Mouse (Mus musculus) intestine, embryonic 15.5 days (tissue): Measurements from ENCODE around the gene Psma6. TPM values are rescaled to one million over a fixed set of nuclear protein-coding genes. Genes with fewer than 3 reads are reported as not detected.

Source experiments
- ATAC-seq: fragments of 200-750 bp; cut with Nextera tagmentation; 2 replicates; pipeline ENCODE4 v1.8.0; 2017; ENCODE audit warnings: moderate TSS enrichment, moderate library complexity
- H3K27ac ChIP-seq: fragments of 300-500 bp; sonication (generic); 2 replicates; pipeline ENCODE4 v1.5.1; 2015; ENCODE audit warnings: mild to moderate bottlenecking, inconsistent platforms
- H3K27me3 ChIP-seq: fragments of 300-500 bp; sonication (generic); replicated peaks from 2 replicates; pipeline ENCODE4 v1.6.1; 2015; ENCODE audit warnings: inconsistent platforms
- H3K36me3 ChIP-seq: fragments of 300-500 bp; sonication (generic); 2 replicates; pipeline ENCODE4 v1.6.1; 2015; ENCODE audit warnings: inconsistent platforms
- H3K4me1 ChIP-seq: fragments of 300-500 bp; sonication (generic); replicated peaks from 2 replicates; pipeline ENCODE4 v1.6.1; 2015; ENCODE audit warnings: inconsistent platforms
- H3K4me2 ChIP-seq: fragments of 300-500 bp; sonication (generic); replicated peaks from 2 replicates; pipeline ENCODE4 v1.6.1; 2015; ENCODE audit warnings: mild to moderate bottlenecking, inconsistent platforms
- H3K4me3 ChIP-seq: fragments of 300-500 bp; sonication (generic); replicated peaks from 2 replicates; pipeline ENCODE4 v1.5.1; 2015; ENCODE audit warnings: inconsistent platforms
- H3K9ac ChIP-seq: fragments of 300-500 bp; sonication (generic); 2 replicates; pipeline ENCODE4 v1.6.1; 2015; ENCODE audit warnings: inconsistent platforms
- H3K9me3 ChIP-seq: fragments of 300-500 bp; sonication (generic); 2 replicates; pipeline ENCODE4 v1.6.1; 2016; ENCODE audit warnings: inconsistent platforms
- WGBS: fragments of 180-500 bp; shearing (Covaris S2); methylation state at CpG from one replicate; pipeline ENCODE4 v1.1.7; 2015; 5-methylcytosine and 5-hydroxymethylcytosine counted together
- polyA plus RNA-seq: library from polyadenylated mRNA; unstranded; fragments of >200 nt; fragmentation: Nextera tagmentation; extraction: Ambion mirVana; gene quantifications from 2 replicates; pipeline ENCODE4 v1.2.1, GENCODE M21; 2015

The Psma6 gene
- polyA plus RNA-seq, 1 experiment from 2014 or later, result 421 TPM

- Histone ChIP-seq H3K27ac (no peak overlapping the region), H3K4me2 (no peak overlapping the region), H3K9ac (no peak overlapping the region), H3K4me1 (peaks cover 28% of the 10 kb centered on the region), H3K27me3 (no peaks in the 10 kb centered on the region), H3K4me3 (no peak overlapping the region), H3K9me3 (no peaks in the 10 kb centered on the region), H3K36me3 (no peaks in the 10 kb centered on the region)
- WGBS, result 47% methylated on average over 4 of the region's 4 CpGs
- no peak for ATAC-seq
Observed at GRCm38 (mm10) chr12:55460900-55461299, 76.9 kb downstream of the Psma6 start.

GRCm38 (mm10) chr12:55461767-55462166 is 77.7 kb downstream of the Psma6 start:
- H3K36me3 ChIP-seq, result no peaks in the 10 kb centered on the region
- no peak overlapping the region for H3K4me2 ChIP-seq
- H3K4me3 ChIP-seq, result no peak overlapping the region
- no peaks in the 10 kb centered on the region for H3K27me3 ChIP-seq
- 0 out of 2 replicates have a peak, but pooled peaks have one; percentile 14 for ATAC-seq
- H3K4me1 ChIP-seq, result peaks cover 34% of the 10 kb centered on the region
- 43% methylated on average over 6 of the region's 6 CpGs for WGBS
- no peaks in the 10 kb centered on the region for H3K9me3 ChIP-seq
- H3K9ac ChIP-seq, result no peak overlapping the region
- peak overlapping the region; percentile 48 for H3K27ac ChIP-seq

- Histone ChIP-seq H3K4me1 (peaks cover 34% of the 10 kb centered on the region), H3K9ac (no peak overlapping the region), H3K9me3 (no peaks in the 10 kb centered on the region), H3K4me2 (no peak overlapping the region), H3K27me3 (no peaks in the 10 kb centered on the region), H3K36me3 (no peaks in the 10 kb centered on the region), H3K4me3 (no peak overlapping the region), H3K27ac (peak overlapping the region; percentile 32; the same call in 1 of the 2 replicates)
- WGBS, result 45% methylated on average over 6 of the region's 6 CpGs
- ATAC-seq, result no peak
Observed at GRCm38 (mm10) chr12:55462456-55462855, 78.4 kb downstream of the Psma6 start.

GRCm38 (mm10) chr12:55463087-55463486 is 79.1 kb downstream of the Psma6 start:
- Histone ChIP-seq H3K4me1 (peaks cover 34% of the 10 kb centered on the region), H3K27ac (no peak overlapping the region)

GRCm38 (mm10) chr12:55463992-55464845 is 80.2 kb downstream of the Psma6 start:
- Histone ChIP-seq H3K27ac (peak overlapping the region; percentile 48), H3K36me3 (no peaks in the 10 kb centered on the region), H3K9me3 (no peaks in the 10 kb centered on the region), H3K4me2 (peak overlapping the region; percentile 41), H3K4me1 (peaks cover 34% of the 10 kb centered on the region), H3K9ac (no peak overlapping the region), H3K4me3 (no peak overlapping the region), H3K27me3 (no peaks in the 10 kb centered on the region)
- WGBS, result 23% methylated on average over 16 of the region's 16 CpGs
- peak; percentile 39; the same call in 1 of the 2 replicates for ATAC-seq

More at GRCm38 (mm10) chr12:55463087-55463486, 79.1 kb downstream of the Psma6 start:
- Histone ChIP-seq H3K4me3 (no peak overlapping the region), H3K36me3 (no peaks in the 10 kb centered on the region), H3K27me3 (no peaks in the 10 kb centered on the region), H3K9ac (no peak overlapping the region), H3K9me3 (no peaks in the 10 kb centered on the region), H3K4me2 (no peak overlapping the region)
- ATAC-seq, result no peak
- 81% methylated on average over 5 of the region's 5 CpGs for WGBS

- no peaks in the 10 kb centered on the region for H3K36me3 ChIP-seq
- no peaks in the 10 kb centered on the region for H3K9me3 ChIP-seq
- H3K27me3 ChIP-seq, result no peaks in the 10 kb centered on the region
- no peak overlapping the region for H3K4me3 ChIP-seq
- H3K4me2 ChIP-seq, result peak overlapping the region; percentile 41
- peaks cover 31% of the 10 kb centered on the region for H3K4me1 ChIP-seq
- peak; percentile 32; the same call in 1 of the 2 replicates for ATAC-seq
- 34% methylated on average over 14 of the region's 14 CpGs for WGBS
- peak overlapping the region; percentile 48 for H3K27ac ChIP-seq
- H3K9ac ChIP-seq, result 0 out of 2 replicates have a peak overlapping the region, but pooled peaks have one; percentile 1
Observed at GRCm38 (mm10) chr12:55464846-55465361, 80.9 kb downstream of the Psma6 start.

- no peaks in the 10 kb centered on the region for H3K27me3 ChIP-seq
- no peak overlapping the region for H3K4me3 ChIP-seq
- 0 out of 2 replicates have a peak overlapping the region, but pooled peaks have one; percentile 48 for H3K27ac ChIP-seq
- H3K4me2 ChIP-seq, result peak overlapping the region; percentile 41
- no peaks in the 10 kb centered on the region for H3K36me3 ChIP-seq
- 0 out of 2 replicates have a peak overlapping the region, but pooled peaks have one; percentile 1 for H3K9ac ChIP-seq
- H3K9me3 ChIP-seq, result no peaks in the 10 kb centered on the region
- 80% methylated on average over 17 of the region's 17 CpGs for WGBS
- ATAC-seq, result no peak; the same call in 1 of the 2 replicates
- peaks cover 31% of the 10 kb centered on the region for H3K4me1 ChIP-seq
Observed at GRCm38 (mm10) chr12:55465401-55465983, 81.5 kb downstream of the Psma6 start.

GRCm38 (mm10) chr12:55466088-55466701 is 82.2 kb downstream of the Psma6 start:
- no peaks in the 10 kb centered on the region for H3K36me3 ChIP-seq
- no peak overlapping the region for H3K4me2 ChIP-seq
- H3K9me3 ChIP-seq, result no peaks in the 10 kb centered on the region
- no peak for ATAC-seq
- H3K27ac ChIP-seq, result no peak overlapping the region
- H3K27me3 ChIP-seq, result no peaks in the 10 kb centered on the region
- peaks cover 29% of the 10 kb centered on the region for H3K4me1 ChIP-seq
- 76% methylated on average over 7 of the region's 7 CpGs for WGBS
- H3K9ac ChIP-seq, result no peak overlapping the region
- H3K4me3 ChIP-seq, result no peak overlapping the region

- whole genome bisulfite sequencing, result 68% methylated on average over 5 of the region's 5 CpGs
- no peak overlapping the region for H3K27ac ChIP-seq
- H3K27me3 ChIP-seq, result no peaks in the 10 kb centered on the region
- H3K9ac ChIP-seq, result no peak overlapping the region
- H3K36me3 ChIP-seq, result no peaks in the 10 kb centered on the region
- ATAC-seq, result no peak
- no peak overlapping the region for H3K4me3 ChIP-seq
- H3K4me2 ChIP-seq, result no peak overlapping the region
- peaks cover 24% of the 10 kb centered on the region for H3K4me1 ChIP-seq
- no peaks in the 10 kb centered on the region for H3K9me3 ChIP-seq
Observed at GRCm38 (mm10) chr12:55466816-55467215, 82.8 kb downstream of the Psma6 start.

- no peak for ATAC-seq
- H3K9me3 ChIP-seq, result no peaks in the 10 kb centered on the region
- H3K36me3 ChIP-seq, result no peaks in the 10 kb centered on the region
- H3K27me3 ChIP-seq, result no peaks in the 10 kb centered on the region
- H3K9ac ChIP-seq, result no peak overlapping the region
- peaks cover 24% of the 10 kb centered on the region for H3K4me1 ChIP-seq
- H3K4me2 ChIP-seq, result no peak overlapping the region
- H3K27ac ChIP-seq, result no peak overlapping the region
- WGBS, result 60% methylated on average over 10 of the region's 10 CpGs
- no peak overlapping the region for H3K4me3 ChIP-seq
Observed at GRCm38 (mm10) chr12:55467331-55468180, 83.5 kb downstream of the Psma6 start.
